Mouse (Mus musculus) left cerebral cortex, postnatal 14 days (tissue): ENCODE measurements around the gene Kif21a. TPM values are rescaled to one million over a fixed set of nuclear protein-coding genes. Genes with fewer than 3 reads are reported as not detected.
A peak's percentile ranks its signal among the peaks of the same experiment; 100 is the strongest.

Experiments
- DNase-seq, 2 experiments: peaks; one replicate each; pipeline ENCODE4 v3.0.0; 2021 to 2022; ENCODE audit warnings: low spot score in 2 of 2, mixed read lengths in 1 of 2
- intact Hi-C: fragments of 180-260 bp; cut with DNase I; formaldehyde crosslinking; loops from one replicate; pipeline ENCODE4 v1.15.1; 2025
- total RNA-seq, 2 experiments: library from RNA; stranded (reverse); gene quantifications; 2 replicates each; pipeline ENCODE4 v1.2.3; 2021

The Kif21a gene
- total RNA-seq, 2 experiments from 2014 or later: 89.1 to 91.8 TPM

GRCm38 (mm10) chr15:90971914-90972767 lies 77.6 kb downstream of the Kif21a start:
- intact Hi-C loops: no loop called here
- no peak for DNase-seq

- intact Hi-C loops: no loop called here
- no peak for DNase-seq
Measured at GRCm38 (mm10) chr15:90963320-90963719, 86.4 kb downstream of the Kif21a start.

DNA sequence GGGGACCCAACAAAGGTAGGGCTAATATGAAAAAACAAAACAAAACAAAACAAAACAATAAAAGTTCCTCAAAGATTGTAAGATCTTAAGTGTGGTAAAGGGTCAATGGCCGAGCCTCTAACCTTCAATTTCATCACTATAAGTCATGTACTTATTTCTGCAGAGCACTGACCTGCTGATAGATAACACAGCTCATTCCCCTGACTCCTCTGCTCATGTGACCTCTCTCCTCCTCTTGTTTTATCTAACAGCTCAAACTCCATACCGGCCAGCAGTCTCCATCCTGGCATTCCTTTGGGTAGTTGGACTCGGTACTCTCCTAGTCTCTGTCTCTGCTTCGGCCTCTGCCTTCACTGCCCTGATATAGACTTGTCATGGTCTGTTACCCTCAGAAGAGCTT lies 87.2 kb downstream of the Kif21a start:
- DNase-seq: no peak
- intact Hi-C loops: no loop called here

- intact Hi-C loops: no loop called here
- no peak for DNase-seq
Measured at GRCm38 (mm10) chr15:90960831-90961554, 88.8 kb downstream of the Kif21a start.

- DNase-seq: no peak
- intact Hi-C loops: no loop called here
Measured at GRCm38 (mm10) chr15:90951383-90951782, 98.4 kb downstream of the Kif21a start.

DNA sequence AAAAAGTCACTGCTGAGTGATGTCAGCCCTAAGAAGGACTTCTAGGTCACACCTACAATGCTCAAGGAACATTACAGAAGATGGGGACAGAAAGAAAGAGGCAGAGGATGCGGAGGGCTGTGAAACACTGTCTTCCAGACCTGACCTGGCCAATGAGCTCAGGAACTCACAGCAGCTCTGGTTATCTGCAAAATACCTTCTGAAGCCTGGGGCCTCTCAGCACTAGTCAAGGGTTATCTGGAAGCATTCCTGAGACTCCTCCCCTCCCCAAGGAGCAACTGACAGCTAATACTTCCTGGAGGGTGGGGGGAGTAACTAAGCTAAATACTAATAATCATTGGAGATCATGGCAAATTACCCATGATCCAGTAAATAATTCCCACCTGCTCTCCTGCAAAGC lies 111.3 kb downstream of the Kif21a start:
- intact Hi-C loops: no loop called here

GRCm38 (mm10) chr15:90935579-90935978 lies 114.2 kb downstream of the Kif21a start:
- DNase-seq: no peak
- intact Hi-C loops: no loop called here

More for the DNA sequence above, 111.3 kb downstream of the Kif21a start:
- no peak for DNase-seq

DNA sequence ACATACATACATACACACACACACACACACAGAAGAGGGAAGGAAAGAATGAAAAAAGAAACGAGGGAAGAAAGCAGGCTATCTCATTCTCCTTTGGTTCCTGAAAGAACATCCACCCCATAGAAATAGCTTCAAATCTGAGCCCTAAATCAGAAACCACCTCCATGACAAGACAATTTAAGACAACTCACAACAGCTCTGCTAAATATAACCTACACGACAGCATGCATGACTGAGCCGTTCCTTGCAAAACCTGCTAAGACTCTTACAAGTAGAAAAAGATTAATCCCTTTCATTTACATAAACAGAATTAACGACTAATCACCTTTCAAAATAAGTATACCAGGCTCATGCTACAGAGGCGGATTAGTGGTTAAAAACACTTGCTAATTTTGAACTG lies 118.3 kb downstream of the Kif21a start:
- DNase-seq: peak in 1 of 2 experiments; percentile 31
- intact Hi-C loops: no loop called here

DNA sequence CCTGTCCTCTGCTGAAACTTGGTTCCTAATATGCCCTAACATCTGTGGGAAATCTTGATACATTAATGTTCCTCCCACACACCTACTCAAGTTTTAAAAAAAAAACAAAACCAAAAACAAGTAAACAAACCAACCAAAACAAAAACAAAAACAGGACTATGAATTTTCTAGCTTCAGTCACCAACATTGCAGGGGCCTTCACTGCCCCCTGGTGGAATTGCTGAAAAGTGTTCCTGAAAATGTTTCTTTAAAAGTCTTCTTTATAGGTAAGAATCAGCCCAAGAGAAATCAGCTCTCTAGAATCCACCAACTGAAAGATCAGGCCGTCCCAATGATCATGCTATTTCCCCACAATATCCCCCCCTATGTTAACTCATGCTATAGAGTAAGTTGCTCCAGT lies 120.7 kb downstream of the Kif21a start:
- intact Hi-C loops: loop anchor here (5.0 to 10.0 kb wide), 3 partner anchors 84 to 692 kb away; no protein-coding TSS in a partner anchor
- DNase-seq: peak; percentile 47 to 54

DNA sequence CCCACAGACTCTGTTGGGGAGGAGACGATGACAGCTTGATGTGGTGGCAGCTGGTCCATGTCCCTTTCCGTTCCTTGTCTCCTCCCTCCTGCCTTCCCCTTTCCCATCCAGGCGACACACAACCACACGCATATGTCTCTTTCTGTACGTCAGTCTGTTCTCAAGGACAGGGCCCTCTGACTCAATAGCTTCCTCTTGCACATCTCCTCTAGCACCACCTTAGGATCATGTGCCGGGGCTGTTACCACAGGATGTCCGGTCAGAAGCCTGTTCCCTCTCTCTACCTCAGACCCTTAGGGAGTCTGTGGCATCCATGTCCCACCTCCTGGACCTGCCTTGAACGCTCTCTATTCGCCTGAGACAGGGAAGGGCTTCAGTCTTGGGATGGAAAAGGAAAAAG lies 153.3 kb downstream of the Kif21a start:
- DNase-seq: no peak
- intact Hi-C loops: no loop called here

- peak; percentile 13 to 70 for DNase-seq
Measured at GRCm38 (mm10) chr15:90887466-90887865, 162.3 kb downstream of the Kif21a start.

More at GRCm38 (mm10) chr15:90887466-90887865, 162.3 kb downstream of the Kif21a start:
- intact Hi-C loops: no loop called here

Other genes with a start within 250 kb of the Kif21a start
- 10 to 100 TPM; 33.4 to 38.9 TPM for gene Abcd2, start 141.9 kb upstream of the Kif21a start, total RNA-seq
- under 1 TPM in 1 of 2 experiments, not detected in 1; 0.18 TPM for gene CN725425, start 149.5 kb upstream of the Kif21a start, total RNA-seq